Mouse (Mus musculus): ENCODE data around the gene Rfx5. TPM values are rescaled to one million over a fixed set of nuclear protein-coding genes. Genes with fewer than 3 reads are reported as not detected.

Gene Rfx5
- total RNA-seq, 2 experiments from 2014 or later: 3.3 to 5.9 TPM

- ATAC-seq (replicated peaks; ENCODE audit: low FRiP score, poor library complexity, severe bottlenecking): peak; percentile 90
Measured at GRCm38 (mm10) chr3:94974528-94975422, 20.9 kb downstream of the Rfx5 start, which contains the start of gene Pi4kb. Gene Pi4kb (plus strand): TSS chr3:94974731.

DNA sequence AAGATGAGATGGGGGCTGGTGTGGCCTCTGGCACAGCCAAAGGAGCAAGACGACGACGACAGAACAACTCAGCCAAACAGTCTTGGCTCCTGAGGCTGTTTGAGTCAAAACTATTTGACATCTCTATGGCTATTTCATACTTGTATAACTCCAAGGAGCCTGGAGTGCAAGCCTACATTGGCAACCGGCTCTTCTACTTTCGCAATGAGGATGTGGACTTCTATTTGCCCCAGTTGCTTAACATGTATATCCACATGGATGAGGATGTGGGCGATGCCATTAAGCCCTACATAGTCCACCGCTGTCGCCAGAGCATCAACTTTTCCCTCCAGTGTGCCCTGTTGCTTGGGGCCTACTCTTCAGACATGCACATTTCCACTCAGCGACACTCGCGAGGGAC lies 30.4 kb downstream of the Rfx5 start:
- no peak for ATAC-seq (replicated peaks; ENCODE audit: low FRiP score, poor library complexity, severe bottlenecking)

GRCm38 (mm10) chr3:94985513-94985912 lies 31.6 kb downstream of the Rfx5 start:
- no peak; the same call in 1 of the 2 replicates for ATAC-seq (replicated peaks; ENCODE audit: low FRiP score, poor library complexity, severe bottlenecking)

DNA sequence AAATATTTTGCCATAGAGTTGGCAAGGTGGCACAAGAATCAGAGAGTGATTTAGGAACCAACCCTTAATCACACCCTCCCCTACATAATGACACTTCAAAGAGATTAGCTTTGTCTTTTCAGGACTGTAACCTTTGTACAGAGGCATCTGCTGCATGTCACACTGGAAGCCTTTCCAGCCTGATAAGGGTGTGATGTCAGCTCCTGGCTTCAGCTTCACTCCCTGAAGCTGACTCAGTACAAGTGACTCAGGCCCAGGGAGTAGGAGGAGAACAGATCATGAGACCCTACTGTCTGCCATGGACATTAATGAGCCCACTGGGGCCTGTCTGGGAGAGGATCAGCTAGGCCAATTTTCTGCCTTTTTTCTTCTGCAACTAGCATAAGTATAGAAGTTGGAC lies 33.7 kb downstream of the Rfx5 start:
- peak; percentile 68 for ATAC-seq (replicated peaks; ENCODE audit: low FRiP score, poor library complexity, severe bottlenecking)

DNA sequence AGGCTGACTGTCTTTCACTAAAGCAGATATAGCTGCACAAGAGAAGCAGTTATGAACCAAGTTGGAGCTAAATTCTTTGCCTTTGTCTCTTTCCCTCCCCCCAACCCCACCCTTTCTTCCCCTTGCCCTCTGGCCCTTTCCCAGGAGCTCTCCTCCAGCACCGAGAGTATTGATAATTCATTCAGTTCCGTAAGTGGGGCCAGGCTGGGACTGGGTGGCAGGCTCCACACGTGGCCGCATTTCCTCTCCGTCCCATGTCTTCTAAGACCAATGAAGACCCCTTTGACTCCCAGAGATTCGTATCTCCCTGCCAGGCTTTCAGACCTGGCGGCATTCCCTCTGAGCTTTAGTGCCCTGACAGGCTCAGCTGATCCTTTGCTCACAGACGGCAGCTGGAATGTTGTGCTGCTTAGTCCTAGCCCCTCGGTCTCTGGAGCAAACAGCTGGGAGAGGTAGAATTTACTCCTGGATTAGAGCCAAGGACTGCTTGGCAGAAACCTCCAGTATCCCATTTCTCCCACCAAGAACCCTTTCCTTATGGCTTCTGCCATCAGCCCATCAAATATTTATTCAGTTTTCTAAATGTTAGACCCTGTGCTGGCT lies 35.4 kb downstream of the Rfx5 start:
- ATAC-seq (replicated peaks; ENCODE audit: low FRiP score, poor library complexity, severe bottlenecking): no peak

DNA sequence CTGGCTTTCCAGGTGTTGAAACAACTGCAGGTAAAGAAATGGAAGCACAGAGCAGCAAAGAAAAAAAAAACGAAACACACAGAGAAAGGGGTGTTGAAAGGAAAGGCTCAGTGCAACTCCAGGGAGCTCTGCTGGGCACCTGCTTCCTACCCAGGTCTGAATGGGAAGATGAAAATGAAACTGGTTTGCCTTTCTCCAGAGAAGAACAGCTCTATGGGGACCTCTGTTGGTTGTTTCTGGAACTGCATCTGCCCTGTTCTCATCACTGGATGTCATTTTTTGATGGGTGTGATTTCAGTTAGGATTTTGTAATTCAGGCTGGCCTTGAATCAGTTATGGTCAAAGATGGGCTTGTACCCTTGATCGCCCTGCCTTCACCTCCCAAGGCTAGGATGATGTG lies 43.1 kb downstream of the Rfx5 start:
- peak; percentile 85 for ATAC-seq (replicated peaks; ENCODE audit: low FRiP score, poor library complexity, severe bottlenecking)

GRCm38 (mm10) chr3:95002569-95002968 lies 48.7 kb downstream of the Rfx5 start:
- no peak for ATAC-seq (replicated peaks; ENCODE audit: low FRiP score, poor library complexity, severe bottlenecking)

- no peak for ATAC-seq (replicated peaks; ENCODE audit: low FRiP score, poor library complexity, severe bottlenecking)
Measured at GRCm38 (mm10) chr3:95003273-95003672, 49.4 kb downstream of the Rfx5 start.

GRCm38 (mm10) chr3:95005651-95006050 lies 51.8 kb downstream of the Rfx5 start:
- ATAC-seq (replicated peaks; ENCODE audit: low FRiP score, poor library complexity, severe bottlenecking): no peak

DNA sequence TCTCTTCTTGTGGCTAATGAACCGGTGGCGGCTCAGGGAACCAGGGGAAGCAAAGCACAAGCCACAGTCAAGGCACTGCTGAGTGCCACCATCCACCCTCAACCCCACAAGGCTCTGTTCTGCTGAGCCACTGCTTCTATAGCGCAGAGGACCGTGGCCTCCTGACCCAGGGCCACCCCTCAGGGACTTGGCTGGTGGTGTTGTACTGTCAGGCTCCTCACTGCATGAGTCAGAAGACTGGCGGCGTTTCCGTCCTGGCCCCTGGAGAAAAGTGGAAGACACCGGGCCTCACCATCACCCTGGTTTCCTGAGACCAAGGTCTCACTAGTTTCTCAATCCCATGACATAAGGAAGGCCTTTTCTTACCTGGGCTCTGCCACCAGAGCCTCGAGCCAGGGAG lies 53.8 kb downstream of the Rfx5 start:
- no peak for ATAC-seq (replicated peaks; ENCODE audit: low FRiP score, poor library complexity, severe bottlenecking)

GRCm38 (mm10) chr3:95010396-95010795 lies 56.5 kb downstream of the Rfx5 start:
- ATAC-seq (replicated peaks; ENCODE audit: low FRiP score, poor library complexity, severe bottlenecking): no peak

Other genes starting within 250 kb of the Rfx5 start
- gene Cgn, start 167.6 kb upstream of the Rfx5 start, total RNA-seq (2015; ENCODE audit: low replicate concordance): not detected in 2 replicates
- gene Cgn, start 167.6 kb upstream of the Rfx5 start, total RNA-seq (2017; ENCODE audit: low replicate concordance): not detected in 2 replicates
- gene Pogz, start 116.5 kb upstream of the Rfx5 start, total RNA-seq (2015; ENCODE audit: low replicate concordance): 13.6 and 25.0 TPM in 2 replicates
- gene Pogz, start 116.5 kb upstream of the Rfx5 start, total RNA-seq (2017; ENCODE audit: low replicate concordance): 9.7 and 10.0 TPM in 2 replicates
- 108 and 126 TPM in 2 replicates for gene Psmb4, start 67.1 kb upstream of the Rfx5 start, total RNA-seq (2015; ENCODE audit: low replicate concordance)
- 40.0 and 52.2 TPM in 2 replicates for gene Psmb4, start 67.1 kb upstream of the Rfx5 start, total RNA-seq (2017; ENCODE audit: low replicate concordance)
- gene Selenbp1, start 21.0 kb upstream of the Rfx5 start, total RNA-seq (2015; ENCODE audit: low replicate concordance): 20.3 and 45.0 TPM in 2 replicates
- gene Selenbp1, start 21.0 kb upstream of the Rfx5 start, total RNA-seq (2017; ENCODE audit: low replicate concordance): 35.3 and 41.0 TPM in 2 replicates
- 8.6 and 14.4 TPM in 2 replicates for gene Pi4kb, start 20.7 kb downstream of the Rfx5 start, total RNA-seq (2015; ENCODE audit: low replicate concordance)
- 7.8 and 21.9 TPM in 2 replicates for gene Pi4kb, start 20.7 kb downstream of the Rfx5 start, total RNA-seq (2017; ENCODE audit: low replicate concordance)
- 5.9 and 6.5 TPM in 2 replicates for gene Zfp687, start 61.4 kb downstream of the Rfx5 start, total RNA-seq (2015; ENCODE audit: low replicate concordance)
- 4.3 and 6.4 TPM in 2 replicates for gene Zfp687, start 61.4 kb downstream of the Rfx5 start, total RNA-seq (2017; ENCODE audit: low replicate concordance)
- 76.9 and 89.3 TPM in 2 replicates for gene Psmd4, start 88.5 kb downstream of the Rfx5 start, total RNA-seq (2015; ENCODE audit: low replicate concordance)
- gene Psmd4, start 88.5 kb downstream of the Rfx5 start, total RNA-seq (2017; ENCODE audit: low replicate concordance): 102 and 150 TPM in 2 replicates
- 31.5 and 42.4 TPM in 2 replicates for gene Pip5k1a, start 152.9 kb downstream of the Rfx5 start, total RNA-seq (2015; ENCODE audit: low replicate concordance)
- 71.0 and 81.5 TPM in 2 replicates for gene Pip5k1a, start 152.9 kb downstream of the Rfx5 start, total RNA-seq (2017; ENCODE audit: low replicate concordance)
- 8.5 and 19.4 TPM in 2 replicates for gene Vps72, start 156.9 kb downstream of the Rfx5 start, total RNA-seq (2015; ENCODE audit: low replicate concordance)
- gene Vps72, start 156.9 kb downstream of the Rfx5 start, total RNA-seq (2017; ENCODE audit: low replicate concordance): 14.6 and 18.8 TPM in 2 replicates
- not detected in 2 replicates for gene Tmod4, start 170.4 kb downstream of the Rfx5 start, total RNA-seq (2015; ENCODE audit: low replicate concordance)
- gene Tmod4, start 170.4 kb downstream of the Rfx5 start, total RNA-seq (2017; ENCODE audit: low replicate concordance): 0.17 and 3.3 TPM in 2 replicates
- 36.4 and 39.0 TPM in 2 replicates for gene Scnm1, start 179.9 kb downstream of the Rfx5 start, total RNA-seq (2015; ENCODE audit: low replicate concordance)
- 38.9 and 39.8 TPM in 2 replicates for gene Scnm1, start 179.9 kb downstream of the Rfx5 start, total RNA-seq (2017; ENCODE audit: low replicate concordance)
- gene Lysmd1, start 180.0 kb downstream of the Rfx5 start, total RNA-seq (2015; ENCODE audit: low replicate concordance): 7.7 and 12.1 TPM in 2 replicates
- gene Lysmd1, start 180.0 kb downstream of the Rfx5 start, total RNA-seq (2017; ENCODE audit: low replicate concordance): 11.7 and 13.7 TPM in 2 replicates
- gene Tnfaip8l2, start 188.3 kb downstream of the Rfx5 start, total RNA-seq (2015; ENCODE audit: low replicate concordance): 10.2 and 17.1 TPM in 2 replicates
- 6.0 and 12.4 TPM in 2 replicates for gene Tnfaip8l2, start 188.3 kb downstream of the Rfx5 start, total RNA-seq (2017; ENCODE audit: low replicate concordance)
- not detected in 2 replicates for gene Sema6c, start 206.4 kb downstream of the Rfx5 start, total RNA-seq (2015; ENCODE audit: low replicate concordance)
- not detected in 2 replicates for gene Sema6c, start 206.4 kb downstream of the Rfx5 start, total RNA-seq (2017; ENCODE audit: low replicate concordance)